Mouse (Mus musculus) adrenal gland, postnatal 0 days (tissue): ENCODE results near the gene Zgpat. TPM values are rescaled to one million over a fixed set of nuclear protein-coding genes. Genes with fewer than 3 reads are reported as not detected.

Experiments
- polyA plus RNA-seq: library from polyadenylated mRNA; unstranded; fragments of >200 nt; fragmentation: Nextera tagmentation; extraction: Ambion mirVana; gene quantifications from 2 replicates; pipeline ENCODE4 v1.2.1, GENCODE M21; 2015

Zgpat gene
- polyA plus RNA-seq: 16.2 and 28.2 TPM in 2 replicates

GRCm38 (mm10) chr2:181364860-181365596 is at the start of gene Zgpat, which contains the start of gene Arfrp1:
TSS of gene Zgpat (plus strand) at chr2:181364928.
TSS of gene Arfrp1 (minus strand) at chr2:181365404.

GRCm38 (mm10) chr2:181319248-181320102 is 45.3 kb upstream of the Zgpat start, which contains the start of gene Rtel1:
TSS of gene Rtel1 (plus strand) at chr2:181319739.

GRCm38 (mm10) chr2:181379778-181380177 is 15.1 kb downstream of the Zgpat start, which contains the start of gene Lime1:
TSS of gene Lime1 (plus strand) at chr2:181380078.

Other genes with a start within 250 kb of the Zgpat start
- 3.5 and 8.4 TPM in 2 replicates for gene Kcnq2, start 229.6 kb upstream of the Zgpat start, polyA plus RNA-seq
- 2.8 and 7.1 TPM in 2 replicates for gene Eef1a2, start 207.9 kb upstream of the Zgpat start, polyA plus RNA-seq
- 216 TPM in 2 replicates for gene Ppdpf, start 177.7 kb upstream of the Zgpat start, polyA plus RNA-seq
- gene Ptk6, start 162.1 kb upstream of the Zgpat start, polyA plus RNA-seq: 0.05 TPM in 1 of 2 replicates, not detected in the other
- gene Srms, start 151.7 kb upstream of the Zgpat start, polyA plus RNA-seq: 0.25 and 0.57 TPM in 2 replicates
- 0.41 TPM in 1 of 2 replicates, not detected in the other for gene Fndc11, start 144.9 kb upstream of the Zgpat start, polyA plus RNA-seq
- 0.93 and 1.5 TPM in 2 replicates for gene Helz2, start 122.9 kb upstream of the Zgpat start, polyA plus RNA-seq
- gene Gmeb2, start 76.9 kb upstream of the Zgpat start, polyA plus RNA-seq: 7.2 and 8.2 TPM in 2 replicates
- 90.5 and 285 TPM in 2 replicates for gene Stmn3, start 50.4 kb upstream of the Zgpat start, polyA plus RNA-seq
- gene Rtel1, start 45.2 kb upstream of the Zgpat start, polyA plus RNA-seq: 12.9 and 16.5 TPM in 2 replicates
- 31.9 and 39.6 TPM in 2 replicates for gene Arfrp1, start 476 bp downstream of the Zgpat start, polyA plus RNA-seq
- gene Lime1, start 15.2 kb downstream of the Zgpat start, polyA plus RNA-seq: 9.4 and 10.7 TPM in 2 replicates
- gene Zbtb46, start 94.5 kb downstream of the Zgpat start, polyA plus RNA-seq: 12.8 and 16.5 TPM in 2 replicates
- 0.26 TPM in 1 of 2 replicates, not detected in the other for gene Abhd16b, start 128.3 kb downstream of the Zgpat start, polyA plus RNA-seq
- gene Tpd52l2, start 132.2 kb downstream of the Zgpat start, polyA plus RNA-seq: 209 and 229 TPM in 2 replicates
- gene Dnajc5, start 155.6 kb downstream of the Zgpat start, polyA plus RNA-seq: 47.4 and 56.3 TPM in 2 replicates
- gene Uckl1, start 220.0 kb downstream of the Zgpat start, polyA plus RNA-seq: 42.5 and 70.6 TPM in 2 replicates
- gene Prpf6, start 226.9 kb downstream of the Zgpat start, polyA plus RNA-seq: 29.2 and 43.1 TPM in 2 replicates
- gene Zfp512b, start 227.9 kb downstream of the Zgpat start, polyA plus RNA-seq: 29.7 and 35.5 TPM in 2 replicates
- 21.4 and 21.8 TPM in 2 replicates for gene Samd10, start 234.3 kb downstream of the Zgpat start, polyA plus RNA-seq